Mouse (Mus musculus) lung, adult 2 months (tissue): ENCODE data around the gene Lrriq1. TPM values are rescaled to one million over a fixed set of nuclear protein-coding genes. Genes with fewer than 3 reads are reported as not detected.

Experiments
- DNase-seq: peaks from one replicate; pipeline ENCODE4 v3.0.0; 2022
- H3K4me1 ChIP-seq: fragments of 200-500 bp; 2 replicates; pipeline ENCODE4 v1.6.1; 2011; ENCODE audit warnings: low read length; ENCODE audit not compliant: control insufficient read depth, insufficient read depth
- H3K4me3 ChIP-seq: fragments of 200-500 bp; replicated peaks from 2 replicates; pipeline ENCODE3; 2011; ENCODE audit warnings: low read depth, mild to moderate bottlenecking, control low read depth, low read length; ENCODE audit errors: extremely low read depth
- CTCF ChIP-seq: fragments of 200-500 bp; IDR thresholded peaks from 2 replicates; pipeline ENCODE4 v1.5.1; 2011; ENCODE audit warnings: mild to moderate bottlenecking, low read length, control low read depth; ENCODE audit not compliant: insufficient read depth
- POLR2A ChIP-seq: fragments of 200-500 bp; IDR thresholded peaks from 2 replicates; pipeline ENCODE4 v1.6.1; 2011; ENCODE audit warnings: low read depth, mild to moderate bottlenecking, control low read depth, low read length, borderline replicate concordance; ENCODE audit errors: extremely low read depth
- WGBS: fragments of 180-500 bp; shearing (Covaris S2); methylation state at CpG from one replicate; pipeline ENCODE4 v1.1.7; 2018; 5-methylcytosine and 5-hydroxymethylcytosine counted together
- polyA plus RNA-seq: library from polyadenylated mRNA; depleted of rRNA; stranded (reverse); fragments of >200 nt; gene quantifications from 2 replicates; pipeline ENCODE4 v1.2.3, GENCODE M21; 2012; rRNA removed

Lrriq1 gene
- polyA plus RNA-seq, 1 experiment = 1.8 TPM

- WGBS = 5% methylated on average over 32 of the region's 32 CpGs
- TF ChIP-seq CTCF (no peak), POLR2A (no peak)
- no peak within 1 kb of the TSS for H3K4me3 ChIP-seq
- H3K4me1 ChIP-seq = peaks cover 6% of the 10 kb centered on the region; the same call in 1 of the 2 replicates
- DNase-seq = no peak
Measured at GRCm38 (mm10) chr10:103029730-103030490, 206.2 kb downstream of the Lrriq1 start, which contains the start of gene Alx1. Gene Alx1 (minus strand): TSS chr10:103030215.

GRCm38 (mm10) chr10:103029132-103029729 is 206.9 kb downstream of the Lrriq1 start:
- Histone ChIP-seq H3K4me1 (peaks cover 6% of the 10 kb centered on the region; the same call in 1 of the 2 replicates), H3K4me3 (no peak overlapping the region)
- DNase-seq = no peak
- 5% methylated on average over 23 of the region's 23 CpGs for WGBS
- no peak for TF ChIP-seq CTCF
- no peak for TF ChIP-seq POLR2A

- TF ChIP-seq CTCF (no peak), POLR2A (no peak)
- H3K4me1 ChIP-seq = peaks cover 6% of the 10 kb centered on the region; the same call in 1 of the 2 replicates
- 2% methylated on average over 50 of the region's 50 CpGs for WGBS
- H3K4me3 ChIP-seq = peak overlapping the region; percentile 13
- no peak for DNase-seq
Measured at GRCm38 (mm10) chr10:103028253-103029131, 207.6 kb downstream of the Lrriq1 start.

- no peak for DNase-seq
- WGBS = 3% methylated on average over 15 of the region's 15 CpGs
- H3K4me3 ChIP-seq = no peak overlapping the region
- TF ChIP-seq CTCF = no peak
- TF ChIP-seq POLR2A = no peak
- H3K4me1 ChIP-seq = peaks cover 6% of the 10 kb centered on the region; the same call in 1 of the 2 replicates
Measured at GRCm38 (mm10) chr10:103027931-103028252, 208.2 kb downstream of the Lrriq1 start.

- peaks cover 6% of the 10 kb centered on the region; the same call in 1 of the 2 replicates for H3K4me1 ChIP-seq
- H3K4me3 ChIP-seq = no peak overlapping the region
- no peak for DNase-seq
- TF ChIP-seq CTCF (no peak), POLR2A (no peak)
- WGBS = 6% methylated on average over 20 of the region's 20 CpGs
Measured at GRCm38 (mm10) chr10:103027226-103027930, 208.7 kb downstream of the Lrriq1 start.

GRCm38 (mm10) chr10:103026636-103027225 is 209.4 kb downstream of the Lrriq1 start:
- TF ChIP-seq CTCF (no peak), POLR2A (no peak)
- 3% methylated on average over 17 of the region's 17 CpGs for WGBS
- no peak overlapping the region for H3K4me3 ChIP-seq
- peaks cover 6% of the 10 kb centered on the region; the same call in 1 of the 2 replicates for H3K4me1 ChIP-seq
- no peak for DNase-seq

- 48% methylated on average over 2 of the region's 2 CpGs for WGBS
- DNase-seq = no peak
- no peak overlapping the region for H3K4me3 ChIP-seq
- H3K4me1 ChIP-seq = no peaks in the 10 kb centered on the region
- no peak for TF ChIP-seq CTCF
Measured at GRCm38 (mm10) chr10:103002556-103002955, 233.6 kb downstream of the Lrriq1 start.

- DNase-seq = no peak
- WGBS = 7% methylated on average over 8 of the region's 8 CpGs
- Histone ChIP-seq H3K4me1 (no peaks in the 10 kb centered on the region), H3K4me3 (no peak overlapping the region)
- TF ChIP-seq POLR2A (no peak), CTCF (no peak)
Measured at GRCm38 (mm10) chr10:103000902-103001301, 235.2 kb downstream of the Lrriq1 start.

GRCm38 (mm10) chr10:102999584-102999983 is 236.5 kb downstream of the Lrriq1 start:
- TF ChIP-seq POLR2A = no peak
- Histone ChIP-seq H3K4me3 (no peak overlapping the region), H3K4me1 (no peaks in the 10 kb centered on the region)
- no peak for DNase-seq

Other genes starting within 250 kb of the Lrriq1 start
- 0.11 TPM in 1 of 2 replicates, not detected in the other for gene Alx1, start 206.1 kb downstream of the Lrriq1 start, polyA plus RNA-seq
- gene Slc6a15, start 131.5 kb upstream of the Lrriq1 start, polyA plus RNA-seq = 0.88 and 0.98 TPM in 2 replicates